Mouse (Mus musculus) layer of hippocampus, postnatal 14 days (tissue): ENCODE measurements around the gene Mphosph9. TPM values are rescaled to one million over a fixed set of nuclear protein-coding genes. Genes with fewer than 3 reads are reported as not detected.
"Not testable (repeated sequence)": the region's sequence is repeated elsewhere in the genome, so short reads cannot be mapped to it uniquely, and the experiment has no call there.

ENCODE experiments used
- DNase-seq, 2 experiments: peaks; one replicate each; pipeline ENCODE4 v3.0.0; 2021 to 2022; ENCODE audit warnings: low spot score in 2 of 2, mixed read lengths in 1 of 2
- long read RNA-seq, 2 experiments: library from polyadenylated mRNA; stranded (forward); transcript quantifications; one replicate each; pipeline ENCODE4 v2.0.0; 2021
- total RNA-seq, 2 experiments: library from RNA; stranded (reverse); gene quantifications; 2 replicates each; pipeline ENCODE4 v1.2.3; 2021

The Mphosph9 gene
- 10 to 100 TPM; 15.0 to 17.8 TPM for total RNA-seq
- long read RNA-seq, experiment 1, partial matches to known transcripts = 1 of 4 reads
- long read RNA-seq, experiment 1, other reads (novel, unspliced or antisense) = 3 of 4 reads
- long read RNA-seq, experiment 2, full-length matches to known transcripts = 1 of 6 reads
- long read RNA-seq, experiment 2, partial matches to known transcripts = 2 of 6 reads
- long read RNA-seq, experiment 2, other reads (novel, unspliced or antisense) = 3 of 6 reads

- peak; percentile 100 for DNase-seq
Measured at GRCm38 (mm10) chr5:124327510-124328364, at the start of gene Mphosph9, which contains the start of gene 2810006K23Rik. Mphosph9 (minus strand) TSS chr5:124327972. 2810006K23Rik (plus strand) TSS chr5:124328089.

- DNase-seq = no peak
Measured at GRCm38 (mm10) chr5:124377149-124377548, 49.4 kb upstream of the Mphosph9 start.

GRCm38 (mm10) chr5:124376401-124376800 lies 48.6 kb upstream of the Mphosph9 start:
- DNase-seq = no peak

- DNase-seq = no peak
Measured at GRCm38 (mm10) chr5:124374298-124374697, 46.5 kb upstream of the Mphosph9 start.

- DNase-seq = no peak
Measured at GRCm38 (mm10) chr5:124366721-124367120, 38.9 kb upstream of the Mphosph9 start.

GRCm38 (mm10) chr5:124365754-124366153 lies 38.0 kb upstream of the Mphosph9 start:
- no peak for DNase-seq

- DNase-seq = no peak
Measured at GRCm38 (mm10) chr5:124364173-124364918, 36.6 kb upstream of the Mphosph9 start.

- DNase-seq = not testable (repeated sequence)
Measured at GRCm38 (mm10) chr5:124362982-124363381, 35.2 kb upstream of the Mphosph9 start, which contains the start of gene Cdk2ap1. Cdk2ap1 (minus strand) TSS chr5:124363082.

GRCm38 (mm10) chr5:124359641-124360040 lies 31.9 kb upstream of the Mphosph9 start:
- no peak for DNase-seq

GRCm38 (mm10) chr5:124356695-124357094 lies 28.9 kb upstream of the Mphosph9 start:
- DNase-seq = no peak

GRCm38 (mm10) chr5:124355425-124355959 lies 27.7 kb upstream of the Mphosph9 start:
- no peak for DNase-seq

GRCm38 (mm10) chr5:124354574-124355424 lies 27.0 kb upstream of the Mphosph9 start:
- DNase-seq = no peak

- DNase-seq = peak in 1 of 2 experiments; percentile 53
Measured at GRCm38 (mm10) chr5:124353726-124354547, 26.2 kb upstream of the Mphosph9 start.

GRCm38 (mm10) chr5:124353011-124353725 lies 25.4 kb upstream of the Mphosph9 start:
- no peak for DNase-seq

- peak; percentile 75 to 86 for DNase-seq
Measured at GRCm38 (mm10) chr5:124352141-124352920, 24.6 kb upstream of the Mphosph9 start.

- no peak for DNase-seq
Measured at GRCm38 (mm10) chr5:124351604-124352003, 23.8 kb upstream of the Mphosph9 start.

- DNase-seq = peak; percentile 71 to 83
Measured at GRCm38 (mm10) chr5:124351111-124351560, 23.4 kb upstream of the Mphosph9 start.

- DNase-seq = no peak
Measured at GRCm38 (mm10) chr5:124350350-124350749, 22.6 kb upstream of the Mphosph9 start.
